Mouse (Mus musculus) CH12.LX (cell line): ENCODE measurements at regions not wholly inside any gene's neighbourhood (a gene's known extent, or its start where the extent isn't known, plus 50 kb on each side); places are given as distances from the start of the nearest gene placed in this dataset.

ENCODE experiments used
- CHD2 ChIP-seq: IDR thresholded peaks from 2 replicates; pipeline ENCODE4 v1.6.1; 2011; ENCODE audit warnings: low read length, improper control_type of control experiment
- CTCF ChIP-seq, 2 experiments: IDR thresholded peaks in 1 of 2; conservative IDR thresholded peaks in 1 of 2; 2 replicates each; pipeline ENCODE4 v1.5.1; 2011 to 2012; ENCODE audit warnings: low read depth in 2 of 2, low read length in 2 of 2, improper control_type of control experiment in 1 of 2, inconsistent platforms in 1 of 2, mild to moderate bottlenecking in 1 of 2, moderate library complexity in 1 of 2
- EP300 ChIP-seq: IDR thresholded peaks from 2 replicates; pipeline ENCODE4 v1.6.1; 2011; ENCODE audit warnings: low read length, improper control_type of control experiment
- GABPA ChIP-seq: IDR thresholded peaks from 2 replicates; pipeline ENCODE4 v1.6.1; 2012; ENCODE audit warnings: low read depth, low read length, improper control_type of control experiment, inconsistent platforms; ENCODE audit not compliant: insufficient replicate concordance
- IRF4 ChIP-seq: IDR thresholded peaks from 2 replicates; pipeline ENCODE4 v1.6.1; 2014; ENCODE audit warnings: low read depth, mild to moderate bottlenecking, inconsistent platforms, low read length, improper control_type of control experiment
- JUND ChIP-seq: conservative IDR thresholded peaks from 2 replicates; pipeline ENCODE4 v1.6.1; 2011; ENCODE audit warnings: low read depth, low read length, improper control_type of control experiment
- MAFK ChIP-seq: IDR thresholded peaks from 2 replicates; pipeline ENCODE4 v1.6.1; 2011; ENCODE audit warnings: low read length, improper control_type of control experiment; ENCODE audit not compliant: insufficient replicate concordance
- MAZ ChIP-seq: IDR thresholded peaks from 2 replicates; pipeline ENCODE4 v1.6.1; 2012; ENCODE audit warnings: low read depth, mild to moderate bottlenecking, inconsistent platforms, low read length, improper control_type of control experiment, moderate library complexity
- MYC ChIP-seq: IDR thresholded peaks from 2 replicates; pipeline ENCODE4 v1.6.1; 2011; ENCODE audit warnings: low read depth, mild to moderate bottlenecking, improper control_type of control experiment, low read length
- NELFE ChIP-seq: IDR thresholded peaks from 2 replicates; pipeline ENCODE4 v1.6.1; 2011; ENCODE audit warnings: low read depth, low read length, improper control_type of control experiment
- POLR2A ChIP-seq: IDR thresholded peaks from 2 replicates; pipeline ENCODE4 v1.6.1; 2011; ENCODE audit warnings: low read depth, mild to moderate bottlenecking, improper control_type of control experiment, low read length
- SIN3A ChIP-seq: IDR thresholded peaks from 2 replicates; pipeline ENCODE4 v1.6.1; 2012; ENCODE audit warnings: low read length, improper control_type of control experiment, inconsistent platforms
- SMC3 ChIP-seq: IDR thresholded peaks from 2 replicates; pipeline ENCODE4 v1.6.1; 2011; ENCODE audit warnings: low read depth, low read length, improper control_type of control experiment

DNA sequence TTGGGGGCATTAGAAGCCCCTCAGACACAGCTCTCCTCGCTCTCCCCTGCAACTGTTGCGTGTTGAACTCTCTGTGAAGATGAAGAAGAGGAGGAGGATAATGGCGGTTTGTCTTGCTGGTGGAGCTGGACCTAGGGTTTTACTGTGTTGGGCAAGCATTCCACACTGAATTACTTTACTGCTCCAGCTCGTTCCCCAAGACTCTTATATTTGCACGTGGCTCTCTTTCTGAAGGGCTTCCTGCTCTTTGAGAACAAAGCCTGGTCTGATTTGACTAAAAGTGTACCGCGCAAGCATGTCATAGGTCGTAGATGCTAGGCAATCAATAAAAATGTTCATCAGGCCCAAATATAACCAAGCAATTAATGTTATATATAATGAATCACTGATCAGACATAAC lies 509.1 kb downstream of the Zfp704 start:
- TF ChIP-seq POLR2A (no peak), MYC (no peak), NELFE (no peak), CHD2 (no peak), EP300 (no peak), SMC3 (no peak), MAFK (no peak), GABPA (no peak), CTCF (conservative IDR thresholded peaks at IDR 0.05 in 1 of 2, IDR thresholded peaks at IDR 0.05 in 1 of 2; ENCODE audit: low read depth in 2 of 2, low read length in 2 of 2) (no peak), JUND (no peak), IRF4 (no peak), MAZ (no peak), SIN3A (no peak)
